Mouse (Mus musculus) kidney, postnatal 25 days (tissue): Measurements from ENCODE around the gene Vmn1r84.

Experiments
- DNase-seq, 2 experiments: peaks; one replicate each; pipeline ENCODE4 v3.0.0; 2021; ENCODE audit warnings: mixed read lengths in 2 of 2

The Vmn1r84 gene

GRCm38 (mm10) chr7:12369173-12369572 is at the start of gene Vmn1r84:
Gene Vmn1r84 (minus strand): TSS chr7:12369273.
- no peak for DNase-seq

DNA sequence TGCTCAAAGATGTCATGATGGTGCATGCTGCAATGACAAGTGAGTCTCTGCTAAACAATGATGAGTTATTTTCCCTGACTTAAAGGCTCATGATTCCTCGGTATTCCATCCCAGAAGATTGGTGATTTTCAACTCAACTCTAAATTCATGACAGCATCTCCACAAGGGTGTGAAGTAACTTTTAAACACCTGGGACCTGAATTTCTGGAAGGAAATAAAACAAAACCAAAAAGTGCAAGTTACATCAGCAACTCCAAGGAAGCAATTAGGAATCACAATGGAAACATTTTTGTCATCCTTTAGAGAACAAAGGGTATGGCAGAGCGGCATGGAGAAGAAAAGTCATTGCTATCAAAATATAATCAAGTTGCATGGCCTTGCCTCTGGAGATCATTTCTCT is 39.7 kb downstream of the Vmn1r84 start, which contains the start of gene Vmn1r83:
TSS of gene Vmn1r83 (minus strand) at position 101 of the 400 bp plus-strand sequence.
- no peak for DNase-seq
